Comparison of ENCODE assay signal across 26 mouse cellular contexts in genomic region chr7:18715546-18715945, GRCm38 (mm10). TPM values are rescaled to one million over a fixed set of nuclear protein-coding genes. Genes with fewer than 3 reads are reported as not detected.
DNase-seq lines count a peak whose midpoint lies in the region; ATAC-seq and TF ChIP-seq lines count a peak whose summit lies in the region.
"Had no signal": no experiment of that assay in that cellular context is flagged by ENCODE, and none has a peak within 500 bp of the region (broad histone marks: within the 10 kb centered on the region; RNA-seq: fewer than 3 reads in every experiment).

No protein-coding gene starts in this region.

- no peak overlapping the region for H3K4me3 ChIP-seq in heart, embryonic 15.5 days
- no peak overlapping the region for H3K4me3 ChIP-seq in liver, embryonic 12.5 days
- H3K4me3 ChIP-seq in layer of hippocampus, adult 2 months = no peak overlapping the region
- H3K4me3 ChIP-seq: erythroblast, embryonic 14.5 days; midbrain, embryonic 13.5 days; myocyte had no signal

- no peak for DNase-seq in heart, postnatal 36 days
- peak; percentile 3 for DNase-seq in liver
- DNase-seq in brain, embryonic 14.5 days (ENCODE audit: low read depth) = peak; percentile 2
- peak; percentile 43 for DNase-seq in heart, postnatal 4 days
- no peak for DNase-seq in layer of hippocampus, adult 2 months (ENCODE audit: low spot score in 2 of 2)
- no peak for DNase-seq in urinary bladder, postnatal 36 days (ENCODE audit: low spot score in 2 of 2)
- DNase-seq: cerebellum, adult 8-10 months; gastrocnemius, postnatal 25 days; spleen, adult 18-20 months; thymus, postnatal 4 days had no signal

- H3K36me3 ChIP-seq in heart, embryonic 15.5 days = no peaks in the 10 kb centered on the region
- H3K36me3 ChIP-seq in liver, embryonic 12.5 days = no peaks in the 10 kb centered on the region
- H3K36me3 ChIP-seq: midbrain, embryonic 13.5 days had no signal

- WGBS in heart, embryonic 15.5 days = 56% methylated on average over 4 of the region's 4 CpGs
- WGBS in liver, embryonic 12.5 days (ENCODE audit: insufficient replicate concordance) = 55% methylated on average over 4 of the region's 4 CpGs

- 0 out of 2 replicates have a peak overlapping the region, but pooled peaks have one; percentile 8 for H3K27ac ChIP-seq in heart, embryonic 15.5 days
- no peak overlapping the region for H3K27ac ChIP-seq in liver, embryonic 12.5 days
- no peak overlapping the region for H3K27ac ChIP-seq in layer of hippocampus, adult 2 months
- H3K27ac ChIP-seq: midbrain, embryonic 13.5 days had no signal

- H3K27me3 ChIP-seq in heart, embryonic 15.5 days = no peaks in the 10 kb centered on the region
- H3K27me3 ChIP-seq in liver, embryonic 12.5 days (replicated peaks) = no peaks in the 10 kb centered on the region
- H3K27me3 ChIP-seq: midbrain, embryonic 13.5 days had no signal

- H3K4me1 ChIP-seq in heart, embryonic 15.5 days (replicated peaks) = 0 out of 2 replicates have a peak, but pooled peaks cover 2% of the 10 kb centered on the region
- H3K4me1 ChIP-seq in liver, embryonic 12.5 days = no peaks in the 10 kb centered on the region
- H3K4me1 ChIP-seq: midbrain, embryonic 13.5 days had no signal

- TF ChIP-seq CTCF in brain, embryonic 14.5 days (IDR thresholded peaks at IDR 0.05; ENCODE audit: borderline replicate concordance, extremely low read depth, insufficient read depth, insufficient read length) = no peak
- no peak for TF ChIP-seq CTCF in layer of hippocampus, adult 2 months (conservative IDR thresholded peaks at IDR 0.05)

- no peak for TF ChIP-seq POLR2A in brain, embryonic 14.5 days (IDR thresholded peaks at IDR 0.05; ENCODE audit: borderline replicate concordance, extremely low read depth, insufficient read depth, insufficient read length, poor library complexity, severe bottlenecking)

- intact Hi-C loops in heart, postnatal 36 days (cut with DNase I) = no loop called here

- H3K4me2 ChIP-seq in heart, embryonic 15.5 days = no peak overlapping the region
- no peak overlapping the region for H3K4me2 ChIP-seq in liver, embryonic 12.5 days
- H3K4me2 ChIP-seq: midbrain, embryonic 13.5 days had no signal

- H3K9ac ChIP-seq in heart, embryonic 15.5 days = no peak overlapping the region
- H3K9ac ChIP-seq in liver, embryonic 12.5 days = no peak overlapping the region
- H3K9ac ChIP-seq: midbrain, embryonic 13.5 days had no signal

- ATAC-seq in heart, embryonic 15.5 days (replicated peaks; ENCODE audit: insufficient number of reproducible peaks, insufficient read depth, low FRiP score, low read depth) = no peak
- no peak for ATAC-seq in liver, embryonic 12.5 days
- ATAC-seq: forebrain, embryonic 14.5 days; midbrain, embryonic 13.5 days had no signal

- H3K9me3 ChIP-seq in heart, embryonic 15.5 days (replicated peaks) = no peaks in the 10 kb centered on the region
- no peaks in the 10 kb centered on the region for H3K9me3 ChIP-seq in liver, embryonic 12.5 days (replicated peaks)
- H3K9me3 ChIP-seq: midbrain, embryonic 13.5 days had no signal

RNA-seq across cellular contexts. Expression of gene Psg22, which starts 2.3 kb away (rescaled TPM):
- polyA plus RNA-seq in heart, embryonic 15.5 days (2015; fragmentation: Nextera tagmentation; extraction: Ambion mirVana) = 0.06 TPM in 1 of 2 replicates, not detected in the other
- not detected for total RNA-seq in heart, postnatal 36 days (2021)
- polyA plus RNA-seq in liver, embryonic 12.5 days (2016; fragmentation: Nextera tagmentation; extraction: Ambion mirVana) = 0.06 TPM in 1 of 2 replicates, not detected in the other
- not detected in 2 replicates for polyA plus RNA-seq in brain, embryonic 14.5 days (2012; rRNA removed)
- total RNA-seq in heart, postnatal 4 days (2021) = not detected
- total RNA-seq in layer of hippocampus, adult 2 months (2021) = not detected
- total RNA-seq: adrenal gland, adult 18-20 months; gastrocnemius, postnatal 25 days; layer of hippocampus, postnatal 25 days; left cerebral cortex, postnatal 14 days; megakaryocyte, adult 5-6 weeks had no signal
- polyA plus RNA-seq: C2C12; embryonic facial prominence, embryonic 11.5 days; erythroblast, embryonic 14.5 days; forebrain, embryonic 14.5 days; hindbrain, embryonic 11.5 days; midbrain, embryonic 13.5 days; myocyte; neural tube, embryonic 14.5 days had no signal

RNA-seq across cellular contexts. Expression of gene Psg20, which starts 29.6 kb away (rescaled TPM):
- polyA plus RNA-seq in heart, embryonic 15.5 days (2015; fragmentation: Nextera tagmentation; extraction: Ambion mirVana) = not detected in 2 replicates
- not detected for total RNA-seq in heart, postnatal 36 days (2021)
- polyA plus RNA-seq in liver, embryonic 12.5 days (2016; fragmentation: Nextera tagmentation; extraction: Ambion mirVana) = not detected in 2 replicates
- not detected in 2 replicates for polyA plus RNA-seq in brain, embryonic 14.5 days (2012; rRNA removed)
- total RNA-seq in heart, postnatal 4 days (2021) = not detected
- total RNA-seq in layer of hippocampus, adult 2 months (2021) = not detected
- total RNA-seq: adrenal gland, adult 18-20 months; gastrocnemius, postnatal 25 days; layer of hippocampus, postnatal 25 days; left cerebral cortex, postnatal 14 days; megakaryocyte, adult 5-6 weeks had no signal
- polyA plus RNA-seq: C2C12; embryonic facial prominence, embryonic 11.5 days; erythroblast, embryonic 14.5 days; forebrain, embryonic 14.5 days; hindbrain, embryonic 11.5 days; limb, embryonic 14.5 days; liver, embryonic 16.5 days; midbrain, embryonic 13.5 days; myocyte; neural tube, embryonic 14.5 days had no signal

RNA-seq across cellular contexts. Expression of gene Psg21, which starts 59.0 kb away (rescaled TPM):
- polyA plus RNA-seq in heart, embryonic 15.5 days (2015; fragmentation: Nextera tagmentation; extraction: Ambion mirVana) = not detected in 2 replicates
- not detected for total RNA-seq in heart, postnatal 36 days (2021)
- polyA plus RNA-seq in liver, embryonic 12.5 days (2016; fragmentation: Nextera tagmentation; extraction: Ambion mirVana) = not detected in 2 replicates
- polyA plus RNA-seq in brain, embryonic 14.5 days (2012; rRNA removed) = 0.14 and 0.16 TPM in 2 replicates
- not detected for total RNA-seq in heart, postnatal 4 days (2021)
- total RNA-seq in layer of hippocampus, adult 2 months (2021) = not detected
- total RNA-seq: adrenal gland, adult 18-20 months; gastrocnemius, postnatal 25 days; layer of hippocampus, postnatal 25 days; left cerebral cortex, postnatal 14 days; megakaryocyte, adult 5-6 weeks had no signal
- polyA plus RNA-seq: C2C12; embryonic facial prominence, embryonic 11.5 days; erythroblast, embryonic 14.5 days; forebrain, embryonic 14.5 days; hindbrain, embryonic 11.5 days; liver, embryonic 16.5 days; midbrain, embryonic 13.5 days; myocyte; neural tube, embryonic 14.5 days had no signal

Comparison
In these comparisons a context has a peak if more than half of its experiments do, and no peak if none do; other contexts are left out.
1. DNase-seq: peak in liver (single experiment), brain, embryonic 14.5 days (single experiment) and heart, postnatal 4 days (single experiment); none in heart, postnatal 36 days (0 of 2), layer of hippocampus, adult 2 months (0 of 2) and urinary bladder, postnatal 36 days (0 of 2).